Mouse (Mus musculus): ENCODE measurements around the gene Syna. TPM values are rescaled to one million over a fixed set of nuclear protein-coding genes. Genes with fewer than 3 reads are reported as not detected.

The Syna gene
- polyA plus RNA-seq, 1 experiment from 2014 or later: not detected

DNA sequence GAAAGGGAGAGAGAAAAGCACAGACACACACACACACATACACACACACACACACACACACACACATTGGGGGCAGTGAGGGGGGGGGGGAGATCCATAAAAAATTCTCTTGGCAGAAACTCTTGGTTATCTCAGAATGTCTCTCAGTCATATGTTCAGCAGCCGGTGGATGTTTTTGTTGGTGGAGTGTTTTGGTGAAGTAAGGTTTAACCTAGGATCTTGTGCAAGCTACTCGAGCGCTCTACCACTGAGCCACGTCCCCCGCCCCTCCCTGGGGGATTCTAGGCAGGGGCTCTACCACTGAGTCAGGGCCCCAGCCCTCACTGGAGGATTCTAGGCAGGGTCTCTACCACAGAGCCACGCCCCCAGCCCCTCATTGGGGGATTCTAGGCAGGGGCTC, 23.9 kb downstream of the Syna start:
- Histone ChIP-seq H3K27me3 (ENCODE audit: control insufficient read depth, insufficient read depth, low read length) (no peaks in the 10 kb centered on the region), H3K4me2 (ENCODE audit: low read depth, low read length) (no peak overlapping the region), H3K4me3 (ENCODE audit: low read depth, low read length) (no peak overlapping the region), H3K36me3 (replicated peaks; ENCODE audit: control insufficient read depth, insufficient read depth, low read depth, low read length) (peaks cover 4% of the 10 kb centered on the region), H3K4me1 (ENCODE audit: control insufficient read depth, insufficient read depth, low read length) (peaks cover 8% of the 10 kb centered on the region; the same call in 1 of the 2 replicates), H3K9ac (replicated peaks; ENCODE audit: low read length) (no peak overlapping the region), H3K27ac (replicated peaks; ENCODE audit: low read depth, low read length) (no peak overlapping the region), H3K9me3 (replicated peaks; ENCODE audit: control insufficient read depth, low read length) (no peaks in the 10 kb centered on the region; the same call in 1 of the 2 replicates)
- no peak for ATAC-seq (replicated peaks; ENCODE audit: insufficient number of reproducible peaks, low FRiP score, low TSS enrichment, low read depth)
- WGBS: 92% methylated on average over 6 of the region's 6 CpGs
- DNase-seq (ENCODE audit: low spot score): no peak

- Histone ChIP-seq H3K9ac (replicated peaks; ENCODE audit: low read length) (no peak overlapping the region), H3K36me3 (replicated peaks; ENCODE audit: control insufficient read depth, insufficient read depth, low read depth, low read length) (no peaks in the 10 kb centered on the region; the same call in 1 of the 2 replicates), H3K27ac (replicated peaks; ENCODE audit: low read depth, low read length) (no peak overlapping the region), H3K4me3 (ENCODE audit: low read depth, low read length) (no peak overlapping the region), H3K4me1 (ENCODE audit: control insufficient read depth, insufficient read depth, low read length) (no peaks in the 10 kb centered on the region; the same call in 1 of the 2 replicates), H3K27me3 (ENCODE audit: control insufficient read depth, insufficient read depth, low read length) (no peaks in the 10 kb centered on the region), H3K4me2 (ENCODE audit: low read depth, low read length) (no peak overlapping the region), H3K9me3 (replicated peaks; ENCODE audit: control insufficient read depth, low read length) (no peaks in the 10 kb centered on the region)
- no peak for DNase-seq (ENCODE audit: low spot score)
- no peak for ATAC-seq (replicated peaks; ENCODE audit: insufficient number of reproducible peaks, low FRiP score, low TSS enrichment, low read depth)
- WGBS: 97% methylated on average over 6 of the region's 6 CpGs
Measured at GRCm38 (mm10) chr5:134532417-134532816, 27.6 kb downstream of the Syna start.

GRCm38 (mm10) chr5:134531585-134531984, 28.4 kb downstream of the Syna start:
- Histone ChIP-seq H3K4me3 (ENCODE audit: low read depth, low read length) (no peak overlapping the region), H3K4me1 (ENCODE audit: control insufficient read depth, insufficient read depth, low read length) (no peaks in the 10 kb centered on the region; the same call in 1 of the 2 replicates), H3K27me3 (ENCODE audit: control insufficient read depth, insufficient read depth, low read length) (no peaks in the 10 kb centered on the region), H3K4me2 (ENCODE audit: low read depth, low read length) (no peak overlapping the region), H3K9ac (replicated peaks; ENCODE audit: low read length) (no peak overlapping the region), H3K9me3 (replicated peaks; ENCODE audit: control insufficient read depth, low read length) (no peaks in the 10 kb centered on the region), H3K27ac (replicated peaks; ENCODE audit: low read depth, low read length) (no peak overlapping the region), H3K36me3 (replicated peaks; ENCODE audit: control insufficient read depth, insufficient read depth, low read depth, low read length) (no peaks in the 10 kb centered on the region; the same call in 1 of the 2 replicates)
- DNase-seq (ENCODE audit: low spot score): no peak
- no peak for ATAC-seq (replicated peaks; ENCODE audit: insufficient number of reproducible peaks, low FRiP score, low TSS enrichment, low read depth)
- 86% methylated on average over 9 of the region's 9 CpGs for WGBS

DNA sequence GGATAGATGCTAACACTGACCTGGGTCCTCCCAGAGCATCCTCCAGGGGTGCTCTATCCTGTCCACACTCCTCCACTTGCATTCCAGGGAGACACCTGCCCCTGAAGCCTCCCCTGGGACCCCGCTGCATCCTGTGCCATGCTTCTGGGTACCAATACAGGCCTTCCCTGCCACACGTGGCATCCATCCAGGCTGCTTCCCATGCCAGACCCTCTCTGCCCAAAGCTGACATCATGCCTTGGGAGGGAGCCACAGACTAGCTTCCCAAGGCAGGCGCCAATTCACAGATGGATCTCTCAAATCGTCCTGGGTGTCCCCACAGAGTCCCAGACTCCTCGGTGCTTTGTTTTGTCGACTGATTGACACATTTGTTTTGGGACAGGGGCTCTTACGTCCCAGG, 29.1 kb downstream of the Syna start:
- H3K9ac ChIP-seq (replicated peaks; ENCODE audit: low read length): no peak overlapping the region
- no peaks in the 10 kb centered on the region; the same call in 1 of the 2 replicates for H3K4me1 ChIP-seq (ENCODE audit: control insufficient read depth, insufficient read depth, low read length)
- H3K9me3 ChIP-seq (replicated peaks; ENCODE audit: control insufficient read depth, low read length): no peaks in the 10 kb centered on the region
- no peaks in the 10 kb centered on the region; the same call in 1 of the 2 replicates for H3K36me3 ChIP-seq (replicated peaks; ENCODE audit: control insufficient read depth, insufficient read depth, low read depth, low read length)
- no peak for ATAC-seq (replicated peaks; ENCODE audit: insufficient number of reproducible peaks, low FRiP score, low TSS enrichment, low read depth)
- no peak overlapping the region for H3K4me3 ChIP-seq (ENCODE audit: low read depth, low read length)
- no peak overlapping the region for H3K4me2 ChIP-seq (ENCODE audit: low read depth, low read length)
- DNase-seq (ENCODE audit: low spot score): no peak
- H3K27me3 ChIP-seq (ENCODE audit: control insufficient read depth, insufficient read depth, low read length): no peaks in the 10 kb centered on the region
- H3K27ac ChIP-seq (replicated peaks; ENCODE audit: low read depth, low read length): no peak overlapping the region
- WGBS: 74% methylated on average over 7 of the region's 7 CpGs

DNA sequence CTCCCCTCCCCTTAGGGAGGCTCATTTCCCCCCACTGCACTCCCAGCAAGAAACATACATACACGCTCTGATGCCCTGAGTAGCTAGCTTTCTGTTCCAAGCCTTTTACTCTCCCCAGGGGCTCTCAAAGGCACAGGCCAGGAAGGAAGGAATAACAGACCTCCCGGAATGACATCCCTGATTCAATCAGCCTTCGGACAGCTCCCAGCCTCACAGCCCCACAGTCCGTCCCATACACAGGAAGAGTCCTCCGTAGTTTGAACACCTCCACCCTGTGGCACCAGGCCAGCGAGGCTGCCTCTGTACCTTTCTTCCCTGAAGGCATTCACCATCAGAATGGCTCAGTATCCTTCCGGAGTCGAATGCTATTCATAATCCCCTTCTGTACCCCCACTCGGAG, 31.5 kb downstream of the Syna start:
- WGBS: 31% methylated on average over 9 of the region's 9 CpGs
- H3K4me1 ChIP-seq (ENCODE audit: control insufficient read depth, insufficient read depth, low read length): no peaks in the 10 kb centered on the region; the same call in 1 of the 2 replicates
- ATAC-seq (replicated peaks; ENCODE audit: insufficient number of reproducible peaks, low FRiP score, low TSS enrichment, low read depth) (no peak), DNase-seq (ENCODE audit: low spot score) (no peak)
- H3K27me3 ChIP-seq (ENCODE audit: control insufficient read depth, insufficient read depth, low read length): no peaks in the 10 kb centered on the region
- no peak overlapping the region for H3K4me3 ChIP-seq (ENCODE audit: low read depth, low read length)
- H3K9me3 ChIP-seq (replicated peaks; ENCODE audit: control insufficient read depth, low read length): no peaks in the 10 kb centered on the region
- no peak overlapping the region for H3K4me2 ChIP-seq (ENCODE audit: low read depth, low read length)
- H3K9ac ChIP-seq (replicated peaks; ENCODE audit: low read length): no peak overlapping the region
- H3K27ac ChIP-seq (replicated peaks; ENCODE audit: low read depth, low read length): no peak overlapping the region
- no peaks in the 10 kb centered on the region; the same call in 1 of the 2 replicates for H3K36me3 ChIP-seq (replicated peaks; ENCODE audit: control insufficient read depth, insufficient read depth, low read depth, low read length)

- WGBS: 92% methylated on average over 15 of the region's 15 CpGs
- Histone ChIP-seq H3K9ac (replicated peaks; ENCODE audit: low read length) (no peak overlapping the region), H3K4me2 (ENCODE audit: low read depth, low read length) (no peak overlapping the region), H3K36me3 (replicated peaks; ENCODE audit: control insufficient read depth, insufficient read depth, low read depth, low read length) (peaks cover 2% of the 10 kb centered on the region), H3K4me3 (ENCODE audit: low read depth, low read length) (no peak overlapping the region), H3K27ac (replicated peaks; ENCODE audit: low read depth, low read length) (no peak overlapping the region), H3K9me3 (replicated peaks; ENCODE audit: control insufficient read depth, low read length) (no peaks in the 10 kb centered on the region), H3K4me1 (ENCODE audit: control insufficient read depth, insufficient read depth, low read length) (no peaks in the 10 kb centered on the region; the same call in 1 of the 2 replicates), H3K27me3 (ENCODE audit: control insufficient read depth, insufficient read depth, low read length) (no peaks in the 10 kb centered on the region)
- ATAC-seq (replicated peaks; ENCODE audit: insufficient number of reproducible peaks, low FRiP score, low TSS enrichment, low read depth) (no peak), DNase-seq (ENCODE audit: low spot score) (no peak)
Measured at GRCm38 (mm10) chr5:134525971-134526711, 33.8 kb downstream of the Syna start.

GRCm38 (mm10) chr5:134523728-134524127, 36.2 kb downstream of the Syna start:
- 87% methylated on average over 5 of the region's 5 CpGs for WGBS
- H3K27me3 ChIP-seq (ENCODE audit: control insufficient read depth, insufficient read depth, low read length): no peaks in the 10 kb centered on the region
- no peak overlapping the region for H3K4me2 ChIP-seq (ENCODE audit: low read depth, low read length)
- H3K4me1 ChIP-seq (ENCODE audit: control insufficient read depth, insufficient read depth, low read length): no peaks in the 10 kb centered on the region
- DNase-seq (ENCODE audit: low spot score): no peak
- ATAC-seq (replicated peaks; ENCODE audit: insufficient number of reproducible peaks, low FRiP score, low TSS enrichment, low read depth): no peak
- H3K36me3 ChIP-seq (replicated peaks; ENCODE audit: control insufficient read depth, insufficient read depth, low read depth, low read length): peaks cover 2% of the 10 kb centered on the region
- no peak overlapping the region for H3K27ac ChIP-seq (replicated peaks; ENCODE audit: low read depth, low read length)
- no peak overlapping the region for H3K9ac ChIP-seq (replicated peaks; ENCODE audit: low read length)
- no peak overlapping the region for H3K4me3 ChIP-seq (ENCODE audit: low read depth, low read length)
- no peaks in the 10 kb centered on the region for H3K9me3 ChIP-seq (replicated peaks; ENCODE audit: control insufficient read depth, low read length)

DNA sequence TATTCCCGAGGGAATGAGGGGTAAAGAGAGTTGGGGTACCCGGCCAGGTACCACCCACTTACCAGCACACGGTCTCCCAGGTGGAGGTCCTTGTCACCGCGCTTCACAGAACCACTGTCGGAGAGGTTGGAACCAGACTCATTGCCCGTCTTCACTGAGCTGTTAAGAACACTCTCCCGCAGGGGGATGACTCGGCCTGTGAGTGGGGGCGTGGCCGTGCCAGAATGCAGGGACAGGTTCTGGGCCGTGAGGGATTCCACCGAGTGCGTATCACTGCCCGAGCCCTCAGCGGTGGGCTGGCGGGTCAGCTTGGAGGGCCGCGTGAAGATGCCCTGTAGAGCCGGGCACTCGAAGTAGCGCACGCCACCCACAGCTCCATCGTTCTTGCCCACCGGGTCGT, 37.4 kb downstream of the Syna start:
- no peak overlapping the region for H3K9ac ChIP-seq (replicated peaks; ENCODE audit: low read length)
- no peak for DNase-seq (ENCODE audit: low spot score)
- no peak overlapping the region for H3K4me3 ChIP-seq (ENCODE audit: low read depth, low read length)
- no peaks in the 10 kb centered on the region for H3K4me1 ChIP-seq (ENCODE audit: control insufficient read depth, insufficient read depth, low read length)
- H3K27me3 ChIP-seq (ENCODE audit: control insufficient read depth, insufficient read depth, low read length): no peaks in the 10 kb centered on the region
- H3K9me3 ChIP-seq (replicated peaks; ENCODE audit: control insufficient read depth, low read length): no peaks in the 10 kb centered on the region
- H3K27ac ChIP-seq (replicated peaks; ENCODE audit: low read depth, low read length): no peak overlapping the region
- H3K4me2 ChIP-seq (ENCODE audit: low read depth, low read length): no peak overlapping the region
- no peak for ATAC-seq (replicated peaks; ENCODE audit: insufficient number of reproducible peaks, low FRiP score, low TSS enrichment, low read depth)
- WGBS: 96% methylated on average over 26 of the region's 26 CpGs
- peaks cover 6% of the 10 kb centered on the region for H3K36me3 ChIP-seq (replicated peaks; ENCODE audit: control insufficient read depth, insufficient read depth, low read depth, low read length)

Measured in embryonic facial prominence, embryonic 11.5 days (tissue).